Mouse (Mus musculus): ENCODE results near the gene Napepld. TPM values are rescaled to one million over a fixed set of nuclear protein-coding genes. Genes with fewer than 3 reads are reported as not detected.

Gene Napepld
- 0.74 and 1.4 TPM in 2 replicates for polyA plus RNA-seq (2012; ENCODE audit: low replicate concordance)

GRCm38 (mm10) chr5:21701351-21702008 lies at the start of gene Napepld:
Gene Napepld (minus strand): TSS chr5:21701396.

GRCm38 (mm10) chr5:21736956-21737585 lies 35.9 kb upstream of the Napepld start, which contains the start of gene Pmpcb:
Gene Pmpcb (plus strand): TSS chr5:21737141.

GRCm38 (mm10) chr5:21645439-21646132 lies 55.6 kb downstream of the Napepld start, which contains the start of the genes Fbxl13 and Armc10:
Gene Fbxl13 (minus strand): TSS chr5:21645634.
Gene Armc10 (plus strand): TSS chr5:21645813.

Other genes starting within 250 kb of the Napepld start
- gene Lrrc17, start 157.8 kb downstream of the Napepld start, polyA plus RNA-seq (2012; ENCODE audit: low replicate concordance): not detected in 2 replicates
- 0.07 TPM in 1 of 2 replicates, not detected in the other for gene Fbxl13, start 55.8 kb downstream of the Napepld start, polyA plus RNA-seq (2012; ENCODE audit: low replicate concordance)
- 48.3 and 54.9 TPM in 2 replicates for gene Armc10, start 55.6 kb downstream of the Napepld start, polyA plus RNA-seq (2012; ENCODE audit: low replicate concordance)
- 15.8 and 29.8 TPM in 2 replicates for gene Pmpcb, start 35.7 kb upstream of the Napepld start, polyA plus RNA-seq (2012; ENCODE audit: low replicate concordance)
- 76.0 and 114 TPM in 2 replicates for gene Dnajc2, start 83.9 kb upstream of the Napepld start, polyA plus RNA-seq (2012; ENCODE audit: low replicate concordance)
- 4.0 and 13.4 TPM in 2 replicates for gene Psmc2, start 83.9 kb upstream of the Napepld start, polyA plus RNA-seq (2012; ENCODE audit: low replicate concordance)
- gene Slc26a5, start 164.2 kb upstream of the Napepld start, polyA plus RNA-seq (2012; ENCODE audit: low replicate concordance): not detected in 2 replicates